18 mouse cellular contexts compared by ENCODE assay signal in genomic region chr1:120100456-120101226, GRCm38 (mm10). TPM values are rescaled to one million over a fixed set of nuclear protein-coding genes. Genes with fewer than 3 reads are reported as not detected.
DNase-seq lines count a peak whose midpoint lies in the region; ATAC-seq and TF ChIP-seq lines count a peak whose summit lies in the region.
"Had no signal": no experiment of that assay in that cellular context is flagged by ENCODE, and none has a peak within 500 bp of the region (broad histone marks: within the 10 kb centered on the region; RNA-seq: fewer than 3 reads in every experiment).

No protein-coding gene starts in this region.

- 77% methylated on average over 8 of the region's 8 CpGs for WGBS in intestine, embryonic 16.5 days
- WGBS in intestine, embryonic 15.5 days, result 78% methylated on average over 8 of the region's 8 CpGs

- H3K9ac ChIP-seq in intestine, embryonic 16.5 days (ENCODE audit: low read depth, low read length), result no peak overlapping the region
- H3K9ac ChIP-seq in intestine, embryonic 15.5 days, result no peak overlapping the region
- H3K9ac ChIP-seq: embryonic facial prominence, embryonic 13.5 days; heart, embryonic 13.5 days; midbrain, embryonic 15.5 days; neural tube, embryonic 12.5 days had no signal

- no peak overlapping the region for H3K4me3 ChIP-seq in intestine, embryonic 16.5 days (ENCODE audit: low read length)
- no peak overlapping the region for H3K4me3 ChIP-seq in intestine, embryonic 15.5 days (replicated peaks)
- no peak overlapping the region for H3K4me3 ChIP-seq in bone marrow macrophage, adult 2 months (ENCODE audit: insufficient read depth, low read length)
- H3K4me3 ChIP-seq: embryonic facial prominence, embryonic 13.5 days; forebrain, embryonic 10.5 days; heart, embryonic 13.5 days; hindbrain, embryonic 10.5 days; midbrain, embryonic 15.5 days; neural tube, embryonic 12.5 days had no signal

- no peaks in the 10 kb centered on the region for H3K36me3 ChIP-seq in intestine, embryonic 16.5 days (ENCODE audit: control insufficient read depth, insufficient read depth, low read length)
- H3K36me3 ChIP-seq in intestine, embryonic 15.5 days, result no peaks in the 10 kb centered on the region
- H3K36me3 ChIP-seq: embryonic facial prominence, embryonic 13.5 days; forebrain, embryonic 10.5 days; heart, embryonic 13.5 days; hindbrain, embryonic 10.5 days; midbrain, embryonic 15.5 days; neural tube, embryonic 12.5 days had no signal

- no peaks in the 10 kb centered on the region for H3K4me1 ChIP-seq in intestine, embryonic 16.5 days (ENCODE audit: control insufficient read depth, insufficient read depth, low read length)
- H3K4me1 ChIP-seq in intestine, embryonic 15.5 days (replicated peaks), result no peaks in the 10 kb centered on the region
- peaks cover 23% of the 10 kb centered on the region for H3K4me1 ChIP-seq in bone marrow macrophage, adult 2 months (ENCODE audit: control insufficient read depth, insufficient read depth, low read length)
- H3K4me1 ChIP-seq: forebrain, embryonic 10.5 days; heart, embryonic 13.5 days; hindbrain, embryonic 10.5 days; midbrain, embryonic 15.5 days; neural tube, embryonic 12.5 days had no signal

- no peak for TF ChIP-seq CTCF in bone marrow macrophage, adult 2 months (IDR thresholded peaks at IDR 0.05; ENCODE audit: low read depth, low read length)

- peak; percentile 79 for DNase-seq in 416B (ENCODE audit: low read depth)
- peak; percentile 30 for DNase-seq in lung, postnatal 14 days
- no peak for DNase-seq in thymus, postnatal 25 days
- DNase-seq in left cerebral cortex, postnatal 25 days (ENCODE audit: low spot score in 2 of 2), result no peak
- DNase-seq: cerebellum, adult 11-12 months; kidney, postnatal 14 days; right cerebral cortex, postnatal 14 days had no signal

- H3K27me3 ChIP-seq in intestine, embryonic 16.5 days (replicated peaks; ENCODE audit: control insufficient read depth, insufficient read depth, low read length), result no peaks in the 10 kb centered on the region
- no peaks in the 10 kb centered on the region for H3K27me3 ChIP-seq in intestine, embryonic 15.5 days (replicated peaks)
- H3K27me3 ChIP-seq: embryonic facial prominence, embryonic 13.5 days; heart, embryonic 13.5 days; midbrain, embryonic 15.5 days; neural tube, embryonic 12.5 days had no signal

- no peak for TF ChIP-seq POLR2A in bone marrow macrophage, adult 2 months (IDR thresholded peaks at IDR 0.05; ENCODE audit: borderline replicate concordance, low read depth, low read length)

- H3K27ac ChIP-seq in intestine, embryonic 16.5 days (ENCODE audit: low read length), result no peak overlapping the region
- no peak overlapping the region for H3K27ac ChIP-seq in intestine, embryonic 15.5 days
- H3K27ac ChIP-seq in bone marrow macrophage, adult 2 months (ENCODE audit: insufficient read depth, low read depth, low read length), result peak overlapping the region; percentile 82
- H3K27ac ChIP-seq: embryonic facial prominence, embryonic 13.5 days; forebrain, embryonic 10.5 days; heart, embryonic 13.5 days; hindbrain, embryonic 10.5 days; midbrain, embryonic 15.5 days; neural tube, embryonic 12.5 days had no signal

- intact Hi-C loops in left cerebral cortex, postnatal 25 days (cut with DNase I), result no loop called here

- no peaks in the 10 kb centered on the region for H3K9me3 ChIP-seq in intestine, embryonic 16.5 days (ENCODE audit: control insufficient read depth, low read length)
- no peaks in the 10 kb centered on the region for H3K9me3 ChIP-seq in intestine, embryonic 15.5 days
- H3K9me3 ChIP-seq: embryonic facial prominence, embryonic 13.5 days; forebrain, embryonic 10.5 days; heart, embryonic 13.5 days; hindbrain, embryonic 10.5 days; midbrain, embryonic 15.5 days; neural tube, embryonic 12.5 days had no signal

- ATAC-seq in intestine, embryonic 16.5 days, result peak; percentile 61; the same call in 1 of the 2 replicates
- no peak for ATAC-seq in intestine, embryonic 15.5 days
- no peak for ATAC-seq in cerebellum, adult (ENCODE audit: insufficient number of reproducible peaks, low FRiP score, low TSS enrichment)
- ATAC-seq: inflammation-experienced regulatory T-cells, adult 6 months; midbrain, embryonic 15.5 days had no signal

- H3K4me2 ChIP-seq in intestine, embryonic 16.5 days (ENCODE audit: low read depth, low read length), result no peak overlapping the region
- H3K4me2 ChIP-seq in intestine, embryonic 15.5 days (replicated peaks), result no peak overlapping the region
- H3K4me2 ChIP-seq: embryonic facial prominence, embryonic 13.5 days; heart, embryonic 13.5 days; midbrain, embryonic 15.5 days; neural tube, embryonic 12.5 days had no signal

RNA-seq across cellular contexts. Expression of gene Dbi, which starts 20.2 kb away (rescaled TPM):
- polyA plus RNA-seq in intestine, embryonic 16.5 days (2015; fragmentation: Nextera tagmentation; extraction: Ambion mirVana), result 1,842 and 2,069 TPM in 2 replicates
- polyA plus RNA-seq in intestine, embryonic 15.5 days (2015; fragmentation: Nextera tagmentation; extraction: Ambion mirVana), result 1,422 and 1,510 TPM in 2 replicates
- polyA plus RNA-seq in bone marrow macrophage, adult 2 months (2012; ENCODE audit: insufficient read depth, insufficient read length, missing spikeins), result 259 and 267 TPM in 2 replicates
- total RNA-seq in left cerebral cortex, postnatal 25 days (2021), result 100 to 1,000 TPM; 247 to 272 TPM

RNA-seq across cellular contexts. Expression of gene 3110009E18Rik, which starts 20.3 kb away (rescaled TPM):
- 13.2 and 14.6 TPM in 2 replicates for polyA plus RNA-seq in intestine, embryonic 16.5 days (2015; fragmentation: Nextera tagmentation; extraction: Ambion mirVana)
- polyA plus RNA-seq in intestine, embryonic 15.5 days (2015; fragmentation: Nextera tagmentation; extraction: Ambion mirVana), result 15.6 and 18.4 TPM in 2 replicates
- polyA plus RNA-seq in bone marrow macrophage, adult 2 months (2012; ENCODE audit: insufficient read depth, insufficient read length, missing spikeins), result 5.3 and 8.7 TPM in 2 replicates
- 1 to 10 TPM; 6.7 to 7.4 TPM for total RNA-seq in left cerebral cortex, postnatal 25 days (2021)

RNA-seq across cellular contexts. Expression of gene Tmem37, which starts 26.8 kb away (rescaled TPM):
- 108 and 129 TPM in 2 replicates for polyA plus RNA-seq in intestine, embryonic 16.5 days (2015; fragmentation: Nextera tagmentation; extraction: Ambion mirVana)
- polyA plus RNA-seq in intestine, embryonic 15.5 days (2015; fragmentation: Nextera tagmentation; extraction: Ambion mirVana), result 51.3 and 66.1 TPM in 2 replicates
- polyA plus RNA-seq in bone marrow macrophage, adult 2 months (2012; ENCODE audit: insufficient read depth, insufficient read length, missing spikeins), result 71.5 and 83.0 TPM in 2 replicates
- total RNA-seq in left cerebral cortex, postnatal 25 days (2021), result 1 to 10 TPM; 1.2 to 1.3 TPM

Comparison
In these comparisons a context has a peak if more than half of its experiments do, and no peak if none do; other contexts are left out.
1. DNase-seq: peak in 416B (single experiment) and lung, postnatal 14 days (single experiment); none in thymus, postnatal 25 days (single experiment) and left cerebral cortex, postnatal 25 days (0 of 2).